Mouse (Mus musculus): ENCODE measurements around the gene Iqcj. TPM values are rescaled to one million over a fixed set of nuclear protein-coding genes. Genes with fewer than 3 reads are reported as not detected.

Gene Iqcj
- polyA plus RNA-seq, 1 experiment, result not detected

DNA sequence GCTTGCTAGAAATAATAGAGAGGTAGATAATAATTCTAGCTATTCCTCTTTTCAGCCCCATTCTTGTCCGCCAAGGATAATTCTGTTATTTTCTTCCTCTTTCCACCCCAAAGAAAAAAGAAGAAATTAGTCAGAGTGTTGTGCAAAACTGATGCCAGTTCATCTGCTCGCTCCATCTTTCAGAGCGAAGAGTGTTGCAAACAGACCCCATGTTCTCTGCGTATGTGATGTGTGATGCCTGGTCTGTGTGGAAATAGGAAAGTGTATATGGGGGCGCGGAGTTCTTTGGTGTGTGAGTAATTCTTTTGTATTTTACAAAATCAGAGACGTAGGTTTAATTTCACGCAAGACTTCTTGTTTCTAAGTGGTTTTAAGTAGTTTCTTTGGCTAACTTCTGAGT, 39.2 kb downstream of the Iqcj start:
- Histone ChIP-seq H3K27me3 (ENCODE audit: control insufficient read depth, insufficient read depth, insufficient read length) (peaks cover 12% of the 10 kb centered on the region), H3K36me3 (ENCODE audit: control insufficient read depth, insufficient read depth) (no peaks in the 10 kb centered on the region), H3ac (ENCODE audit: control insufficient read depth, insufficient read length, low read depth) (no peak overlapping the region), H3K79me2 (ENCODE audit: control insufficient read depth, insufficient read depth) (no peaks in the 10 kb centered on the region), H3K79me3 (ENCODE audit: low read depth) (no peaks in the 10 kb centered on the region), H3K4me3 (ENCODE audit: insufficient read depth, poor library complexity, severe bottlenecking) (no peak overlapping the region)
- TF ChIP-seq CEBPB (IDR thresholded peaks at IDR 0.05; ENCODE audit: low read depth), result no peak
- TF ChIP-seq CTCF (IDR thresholded peaks at IDR 0.05; ENCODE audit: control insufficient read depth, insufficient read depth, insufficient read length), result no peak
- TF ChIP-seq MYOG (IDR thresholded peaks at IDR 0.05; ENCODE audit: control insufficient read depth, extremely low read depth, insufficient read length), result no peak
- no peak for TF ChIP-seq FOSL1 (IDR thresholded peaks at IDR 0.05; ENCODE audit: insufficient read depth, low read length, poor library complexity, severe bottlenecking)
- no peak for TF ChIP-seq USF1 (IDR thresholded peaks at IDR 0.05; ENCODE audit: low read depth)
- TF ChIP-seq MAX (IDR thresholded peaks at IDR 0.05), result no peak
- TF ChIP-seq MYOD1 (IDR thresholded peaks at IDR 0.05; ENCODE audit: control insufficient read depth, insufficient read length, low read depth), result no peak

DNA sequence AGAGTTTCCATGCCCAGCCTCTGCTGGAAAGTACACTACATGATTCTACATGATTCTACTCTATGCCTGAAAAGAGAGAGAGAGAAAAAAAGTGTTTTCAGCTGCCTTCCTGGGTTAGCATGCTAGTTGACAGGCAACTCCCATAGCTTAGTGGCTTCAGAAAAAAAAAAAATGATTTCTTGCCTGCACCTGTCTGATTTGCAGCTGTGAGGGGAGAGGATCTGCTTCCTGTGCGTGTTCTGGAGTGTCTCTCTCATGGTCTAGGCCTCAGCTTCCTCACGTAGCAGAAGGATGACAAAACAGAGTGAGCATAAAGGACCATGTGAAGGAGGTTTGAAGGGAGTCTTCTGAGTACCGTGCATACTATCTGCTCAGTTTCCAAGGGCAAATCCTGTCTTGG, 39.9 kb downstream of the Iqcj start:
- no peaks in the 10 kb centered on the region for H3K79me2 ChIP-seq (ENCODE audit: control insufficient read depth, insufficient read depth)
- no peak overlapping the region for H3K4me3 ChIP-seq (ENCODE audit: insufficient read depth, poor library complexity, severe bottlenecking)
- H3K27me3 ChIP-seq (ENCODE audit: control insufficient read depth, insufficient read depth, insufficient read length), result peaks cover 12% of the 10 kb centered on the region
- no peaks in the 10 kb centered on the region for H3K79me3 ChIP-seq (ENCODE audit: low read depth)
- no peak for TF ChIP-seq MAX (IDR thresholded peaks at IDR 0.05)
- TF ChIP-seq MYOD1 (IDR thresholded peaks at IDR 0.05; ENCODE audit: control insufficient read depth, insufficient read length, low read depth), result no peak
- TF ChIP-seq CTCF (IDR thresholded peaks at IDR 0.05; ENCODE audit: control insufficient read depth, insufficient read depth, insufficient read length), result no peak
- TF ChIP-seq CEBPB (IDR thresholded peaks at IDR 0.05; ENCODE audit: low read depth), result no peak
- no peak for TF ChIP-seq FOSL1 (IDR thresholded peaks at IDR 0.05; ENCODE audit: insufficient read depth, low read length, poor library complexity, severe bottlenecking)
- TF ChIP-seq USF1 (IDR thresholded peaks at IDR 0.05; ENCODE audit: low read depth), result no peak
- H3ac ChIP-seq (ENCODE audit: control insufficient read depth, insufficient read length, low read depth), result no peak overlapping the region
- no peaks in the 10 kb centered on the region for H3K36me3 ChIP-seq (ENCODE audit: control insufficient read depth, insufficient read depth)

DNA sequence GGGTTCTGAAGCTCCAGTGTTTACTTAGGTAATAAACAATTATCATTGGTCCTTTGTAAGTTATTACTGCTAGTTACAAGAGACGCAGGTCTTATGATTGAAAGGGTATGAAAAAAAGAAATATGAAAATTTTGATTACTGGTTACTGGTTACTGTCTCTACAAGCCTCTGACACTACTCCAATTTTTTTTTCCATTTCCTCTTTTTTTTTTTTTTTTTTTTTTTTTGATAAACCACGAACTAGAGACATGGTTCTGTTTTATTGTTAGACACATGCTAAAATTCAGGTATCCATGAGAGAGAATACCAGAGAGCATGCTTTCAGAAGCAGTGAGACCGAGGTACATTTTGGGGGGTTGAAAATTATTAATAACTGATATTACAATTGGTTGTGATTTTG, 43.8 kb downstream of the Iqcj start:
- H3K27me3 ChIP-seq (ENCODE audit: control insufficient read depth, insufficient read depth, insufficient read length), result peaks cover 3% of the 10 kb centered on the region
- H3K79me3 ChIP-seq (ENCODE audit: low read depth), result no peaks in the 10 kb centered on the region
- no peak overlapping the region for H3ac ChIP-seq (ENCODE audit: control insufficient read depth, insufficient read length, low read depth)
- no peak overlapping the region for H3K4me3 ChIP-seq (ENCODE audit: insufficient read depth, poor library complexity, severe bottlenecking)
- H3K36me3 ChIP-seq (ENCODE audit: control insufficient read depth, insufficient read depth), result no peaks in the 10 kb centered on the region
- H3K79me2 ChIP-seq (ENCODE audit: control insufficient read depth, insufficient read depth), result no peaks in the 10 kb centered on the region
- TF ChIP-seq USF1 (IDR thresholded peaks at IDR 0.05; ENCODE audit: low read depth), result no peak
- no peak for TF ChIP-seq MAX (IDR thresholded peaks at IDR 0.05)

DNA sequence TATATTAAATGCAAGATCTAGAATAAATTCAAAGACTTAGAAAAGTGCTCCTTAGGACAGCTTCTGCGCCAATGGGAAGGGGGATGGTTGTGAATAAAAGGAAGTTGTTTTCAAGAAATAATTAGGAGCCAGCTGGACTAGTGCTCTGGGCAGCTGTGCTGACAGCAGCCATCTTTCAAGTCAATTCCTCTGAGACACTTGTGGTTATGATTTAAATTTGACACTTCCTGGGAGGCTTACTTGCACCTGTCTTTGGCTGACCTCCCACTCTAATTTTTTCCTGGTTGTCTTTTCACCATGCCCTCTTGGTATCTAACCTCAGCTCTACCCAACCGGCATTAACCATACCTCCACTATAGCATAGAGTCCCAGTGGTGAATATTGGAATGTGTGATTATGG, 55.0 kb downstream of the Iqcj start:
- no peaks in the 10 kb centered on the region for H3K79me3 ChIP-seq (ENCODE audit: low read depth)
- no peaks in the 10 kb centered on the region for H3K27me3 ChIP-seq (ENCODE audit: control insufficient read depth, insufficient read depth, insufficient read length)
- TF ChIP-seq MYOG (IDR thresholded peaks at IDR 0.05; ENCODE audit: control insufficient read depth, extremely low read depth, insufficient read length), result no peak
- peak; percentile 85 for TF ChIP-seq MYOD1 (IDR thresholded peaks at IDR 0.05; ENCODE audit: control insufficient read depth, insufficient read length, low read depth)

DNA sequence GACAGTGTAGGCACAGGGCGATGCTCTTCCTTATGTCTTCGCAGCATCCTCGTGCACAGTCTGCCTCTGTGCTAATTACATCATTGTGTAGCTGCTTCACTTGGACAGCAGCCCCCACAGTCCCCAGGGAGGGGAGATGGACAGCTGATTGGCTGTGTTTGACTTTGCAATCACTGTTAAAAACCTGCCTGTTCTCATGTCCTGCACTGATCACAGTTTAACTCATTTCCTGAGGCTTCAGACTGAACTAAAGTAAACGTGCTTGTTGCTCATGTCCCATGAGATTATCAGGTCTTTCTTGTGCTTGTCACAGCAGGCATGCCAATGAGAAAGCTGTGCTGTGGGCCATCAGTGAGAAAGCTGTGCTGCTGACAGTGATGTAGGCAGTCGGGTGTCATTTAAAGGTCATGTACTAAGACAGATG, 60.5 kb downstream of the Iqcj start:
- Histone ChIP-seq H3K36me3 (ENCODE audit: control insufficient read depth, insufficient read depth) (no peaks in the 10 kb centered on the region), H3K79me3 (ENCODE audit: low read depth) (no peaks in the 10 kb centered on the region), H3K79me2 (ENCODE audit: control insufficient read depth, insufficient read depth) (no peaks in the 10 kb centered on the region), H3K27me3 (ENCODE audit: control insufficient read depth, insufficient read depth, insufficient read length) (no peaks in the 10 kb centered on the region), H3K4me3 (ENCODE audit: insufficient read depth, poor library complexity, severe bottlenecking) (no peak overlapping the region), H3ac (ENCODE audit: control insufficient read depth, insufficient read length, low read depth) (no peak overlapping the region)
- TF ChIP-seq CTCF (IDR thresholded peaks at IDR 0.05; ENCODE audit: control insufficient read depth, insufficient read depth, insufficient read length), result no peak
- TF ChIP-seq FOSL1 (IDR thresholded peaks at IDR 0.05; ENCODE audit: insufficient read depth, low read length, poor library complexity, severe bottlenecking), result no peak
- TF ChIP-seq MYOD1 (IDR thresholded peaks at IDR 0.05; ENCODE audit: control insufficient read depth, insufficient read length, low read depth), result no peak
- no peak for TF ChIP-seq CEBPB (IDR thresholded peaks at IDR 0.05; ENCODE audit: low read depth)
- no peak for TF ChIP-seq USF1 (IDR thresholded peaks at IDR 0.05; ENCODE audit: low read depth)
- TF ChIP-seq MAX (IDR thresholded peaks at IDR 0.05), result no peak
- TF ChIP-seq MYOG (IDR thresholded peaks at IDR 0.05; ENCODE audit: control insufficient read depth, extremely low read depth, insufficient read length), result no peak

More for the DNA sequence above, 55.0 kb downstream of the Iqcj start:
- H3ac ChIP-seq (ENCODE audit: control insufficient read depth, insufficient read length, low read depth), result no peak overlapping the region
- H3K79me2 ChIP-seq (ENCODE audit: control insufficient read depth, insufficient read depth), result no peaks in the 10 kb centered on the region
- H3K4me3 ChIP-seq (ENCODE audit: insufficient read depth, poor library complexity, severe bottlenecking), result no peak overlapping the region
- no peaks in the 10 kb centered on the region for H3K36me3 ChIP-seq (ENCODE audit: control insufficient read depth, insufficient read depth)

DNA sequence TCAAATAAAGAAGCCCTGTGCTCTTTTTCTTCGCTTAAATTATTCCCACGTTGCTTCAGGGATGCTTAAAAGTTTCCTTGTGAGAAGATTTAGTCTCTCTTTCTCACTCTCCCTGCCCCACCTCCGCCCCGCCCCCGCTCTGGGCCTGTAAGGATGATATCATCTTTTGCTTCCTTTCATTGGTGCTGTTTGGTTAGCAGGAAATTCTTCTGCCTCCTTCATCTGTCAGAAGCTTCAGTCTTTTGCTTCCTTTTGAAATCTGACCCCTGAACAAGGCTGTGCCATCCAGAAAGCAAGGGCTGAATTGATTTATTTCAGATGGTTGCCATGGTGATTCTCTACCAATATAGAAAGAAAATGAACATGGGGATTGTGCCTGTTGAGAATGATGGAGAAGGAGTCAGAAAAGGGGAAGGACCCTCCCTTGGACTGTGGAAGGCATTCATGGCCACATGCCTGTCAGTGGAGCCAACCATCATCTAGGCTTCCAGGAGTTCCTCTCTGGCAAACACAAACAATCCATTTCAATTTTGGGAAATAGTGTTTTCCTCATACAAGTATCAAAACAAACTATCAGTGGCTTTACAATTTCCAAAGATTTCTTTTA, 62.5 kb downstream of the Iqcj start:
- Histone ChIP-seq H3ac (ENCODE audit: control insufficient read depth, insufficient read length, low read depth) (no peak overlapping the region), H3K79me3 (ENCODE audit: low read depth) (no peaks in the 10 kb centered on the region), H3K36me3 (ENCODE audit: control insufficient read depth, insufficient read depth) (no peaks in the 10 kb centered on the region), H3K27me3 (ENCODE audit: control insufficient read depth, insufficient read depth, insufficient read length) (no peaks in the 10 kb centered on the region), H3K4me3 (ENCODE audit: insufficient read depth, poor library complexity, severe bottlenecking) (no peak overlapping the region), H3K79me2 (ENCODE audit: control insufficient read depth, insufficient read depth) (no peaks in the 10 kb centered on the region)
- TF ChIP-seq MYOD1 (IDR thresholded peaks at IDR 0.05; ENCODE audit: control insufficient read depth, insufficient read length, low read depth), result no peak
- no peak for TF ChIP-seq FOSL1 (IDR thresholded peaks at IDR 0.05; ENCODE audit: insufficient read depth, low read length, poor library complexity, severe bottlenecking)
- no peak for TF ChIP-seq USF1 (IDR thresholded peaks at IDR 0.05; ENCODE audit: low read depth)
- TF ChIP-seq CTCF (IDR thresholded peaks at IDR 0.05; ENCODE audit: control insufficient read depth, insufficient read depth, insufficient read length), result no peak
- no peak for TF ChIP-seq MAX (IDR thresholded peaks at IDR 0.05)
- no peak for TF ChIP-seq MYOG (IDR thresholded peaks at IDR 0.05; ENCODE audit: control insufficient read depth, extremely low read depth, insufficient read length)
- TF ChIP-seq CEBPB (IDR thresholded peaks at IDR 0.05; ENCODE audit: low read depth), result no peak

Data from C2C12 (cell line).